Mouse (Mus musculus) kidney, postnatal 25 days (tissue): ENCODE measurements around the gene H2-Ob.

Source experiments
- DNase-seq, 2 experiments: peaks; one replicate each; pipeline ENCODE4 v3.0.0; 2021; ENCODE audit warnings: mixed read lengths in 2 of 2

H2-Ob gene

GRCm38 (mm10) chr17:34286999-34287398 is 48.3 kb downstream of the H2-Ob start:
- DNase-seq: no peak

DNA sequence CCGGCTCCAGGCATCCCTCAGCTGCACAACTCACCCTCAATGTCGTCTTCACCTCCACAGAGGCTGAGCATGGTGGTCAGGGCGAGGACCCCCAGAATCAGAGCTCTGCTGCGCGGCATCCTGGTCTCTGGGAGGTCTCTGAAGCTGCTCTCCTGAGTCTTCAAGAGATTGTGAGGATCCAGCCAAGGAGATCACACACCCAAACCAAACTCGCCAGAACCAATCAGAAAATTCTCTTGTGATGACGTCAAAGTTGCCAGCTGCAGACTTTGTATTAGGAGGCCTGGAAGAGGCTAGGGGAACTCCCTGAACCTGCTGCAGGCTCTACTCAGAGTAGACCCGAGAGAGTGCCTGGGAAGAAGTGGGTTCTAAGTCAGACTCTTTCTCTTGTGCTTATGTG is 48.9 kb downstream of the H2-Ob start, which contains the start of gene H2-Aa:
Gene H2-Aa (minus strand): TSS at position 176 of the 400 bp plus-strand sequence.
- DNase-seq: peak; percentile 82 to 86

DNA sequence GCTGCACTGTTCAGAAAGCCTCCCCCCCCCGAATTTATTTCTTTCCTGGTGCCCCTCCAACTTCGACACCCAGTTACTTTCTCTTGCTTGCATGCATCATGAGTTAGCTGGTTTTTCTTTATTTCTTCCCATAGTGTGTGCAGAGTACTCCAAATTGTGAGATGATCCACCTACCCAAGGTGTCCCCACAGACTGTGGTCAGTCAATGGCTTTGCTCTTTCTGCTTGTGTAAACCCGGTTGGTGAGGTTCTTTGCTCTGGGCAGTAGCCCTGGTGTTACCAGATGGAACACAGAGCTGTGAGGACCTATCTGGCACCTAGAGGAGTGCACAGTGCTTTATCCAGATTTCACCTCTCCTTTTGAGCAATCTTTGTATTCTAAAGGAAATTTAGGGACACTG is 49.4 kb downstream of the H2-Ob start:
- no peak for DNase-seq

DNA sequence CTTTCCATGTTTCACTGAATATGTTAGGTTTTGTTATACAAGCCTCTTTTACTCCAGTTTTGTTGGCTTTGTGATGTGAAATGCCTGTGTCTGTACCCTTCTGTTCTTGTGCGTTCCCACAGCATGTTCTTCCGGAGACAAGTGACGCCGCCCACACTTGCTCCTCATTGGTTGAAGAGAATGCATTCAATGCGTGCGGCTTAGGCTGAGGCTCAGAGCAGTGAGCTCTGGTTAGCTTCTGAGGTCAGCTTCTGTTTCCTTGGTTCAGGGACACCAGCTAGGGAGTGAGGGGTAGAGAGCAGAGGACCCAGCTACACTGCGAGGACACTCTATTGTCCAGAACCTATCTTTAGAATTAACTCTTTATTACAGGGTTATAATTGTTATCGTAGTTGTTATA is 52.9 kb downstream of the H2-Ob start:
- DNase-seq: peak; percentile 73 to 82

DNA sequence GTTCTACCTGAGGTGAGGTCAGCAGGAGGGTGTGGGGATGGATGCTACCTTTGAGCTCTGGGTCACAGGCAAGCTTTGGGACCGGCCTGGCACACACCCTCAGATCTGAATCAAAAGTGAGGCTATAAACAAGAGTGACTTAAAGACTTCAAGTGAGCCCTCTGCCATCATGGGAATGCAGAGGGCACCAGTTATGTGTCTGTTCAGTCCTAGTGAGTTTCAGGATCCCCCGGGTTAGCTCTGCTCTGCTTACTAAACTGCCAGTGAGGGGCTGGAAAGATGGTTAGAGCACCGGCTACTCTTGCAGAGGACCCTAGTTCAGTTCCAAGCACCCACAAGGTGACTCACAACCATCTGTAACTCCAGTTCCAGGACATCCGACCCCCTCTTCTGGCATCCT is 53.9 kb downstream of the H2-Ob start:
- DNase-seq: no peak

DNA sequence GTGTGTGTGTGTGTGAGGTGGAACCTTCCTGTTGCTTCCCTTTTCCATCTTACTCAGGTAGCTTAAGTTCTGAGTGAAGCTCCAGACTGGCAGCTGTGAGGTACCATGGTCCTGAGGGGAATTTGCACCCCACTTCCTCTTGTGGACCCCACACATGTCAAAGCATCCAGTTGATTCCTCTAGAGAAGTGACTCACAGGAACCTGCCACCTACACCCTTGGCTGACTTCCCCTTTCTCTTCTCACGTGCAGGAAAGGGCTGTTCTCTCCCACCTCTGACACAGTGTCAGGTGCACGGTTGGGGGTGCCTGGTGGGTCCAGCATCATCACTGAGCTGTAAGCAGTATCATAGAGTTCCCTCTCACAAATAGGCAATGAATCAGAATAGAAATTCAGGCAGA is 54.8 kb downstream of the H2-Ob start:
- DNase-seq: no peak

DNA sequence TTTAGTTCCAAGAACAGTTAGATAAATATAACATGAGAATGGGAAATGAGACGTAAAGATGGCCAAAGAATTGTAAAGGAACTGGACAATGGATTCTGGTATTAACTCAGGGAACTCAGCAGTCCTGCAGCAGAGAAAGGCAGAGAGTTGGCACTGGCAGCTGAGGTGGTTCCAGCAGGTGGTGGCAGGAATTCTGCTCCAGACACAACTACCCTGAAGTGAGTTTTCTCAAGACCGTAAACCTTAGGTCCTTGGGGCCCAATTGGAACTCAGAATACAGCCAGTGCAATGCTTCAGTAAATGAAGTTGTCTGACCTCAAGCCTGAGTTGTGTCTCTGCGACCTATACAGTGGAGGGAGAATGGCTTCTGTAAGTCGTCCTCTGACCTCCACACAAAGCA is 55.5 kb downstream of the H2-Ob start:
- no peak for DNase-seq

GRCm38 (mm10) chr17:34295307-34295706 is 56.6 kb downstream of the H2-Ob start:
- DNase-seq: no peak

DNA sequence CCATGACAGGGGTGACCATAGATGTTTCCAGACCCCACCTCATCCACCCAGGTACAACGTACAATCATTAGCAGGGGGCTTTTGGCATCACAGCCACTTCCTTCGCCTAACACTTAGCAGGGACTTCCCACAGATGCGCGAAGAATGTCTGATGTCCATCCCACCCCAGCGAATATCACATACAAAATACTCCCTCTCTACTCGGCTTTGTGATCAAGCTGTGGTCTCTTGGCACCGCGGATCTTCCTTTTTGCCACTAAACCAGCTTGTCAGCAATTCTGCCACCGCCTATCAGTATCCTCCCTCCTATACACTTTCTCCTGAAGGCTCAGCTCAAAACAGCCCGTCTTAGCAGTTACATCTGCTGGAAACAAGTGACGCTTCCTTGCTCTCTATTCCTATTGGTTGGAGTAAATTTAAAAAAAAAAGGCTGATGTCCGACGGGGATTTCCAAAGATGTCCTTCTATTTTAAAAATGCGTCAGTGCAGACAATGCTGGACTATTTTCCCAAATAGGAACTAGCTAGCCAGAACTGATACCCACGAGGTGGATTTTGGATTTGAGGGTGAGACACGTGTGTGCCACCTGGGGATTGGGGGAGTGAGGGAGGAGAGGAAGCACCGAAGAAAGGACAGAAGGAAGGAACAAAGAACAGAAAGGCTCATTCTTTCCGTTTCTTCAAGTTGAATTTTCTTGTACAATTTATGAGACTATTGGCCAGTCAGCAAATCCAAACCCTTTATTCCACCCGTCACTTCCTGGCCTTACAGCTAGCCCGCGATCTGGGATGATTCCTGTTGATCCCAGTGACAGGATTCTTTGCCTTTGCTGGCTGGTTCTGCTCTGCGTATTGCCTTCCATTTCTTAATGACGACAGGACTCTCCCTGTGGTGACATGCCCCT is 57.4 kb downstream of the H2-Ob start:
- DNase-seq: peak in 1 of 2 experiments; percentile 26

DNA sequence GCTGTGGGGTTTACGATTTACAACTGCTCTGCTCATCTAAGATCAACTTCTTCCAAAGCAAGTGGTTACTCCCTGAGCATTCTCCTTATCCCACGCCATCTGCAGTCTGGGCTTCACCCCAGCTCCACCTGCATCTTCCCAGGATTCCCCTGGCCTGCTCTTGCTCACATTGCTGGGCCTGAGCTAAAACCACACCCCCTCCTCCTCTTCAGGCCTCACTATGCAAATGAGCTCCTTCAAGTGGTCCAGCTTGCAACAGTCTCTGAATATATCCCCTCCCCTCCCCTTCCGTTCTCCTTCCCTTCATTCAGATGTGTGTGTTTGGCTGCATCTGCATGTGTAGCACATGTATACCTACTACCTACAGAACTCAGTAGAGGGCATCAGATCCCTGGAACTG is 60.7 kb downstream of the H2-Ob start:
- DNase-seq: no peak

GRCm38 (mm10) chr17:34300071-34300470 is 61.4 kb downstream of the H2-Ob start:
- DNase-seq: no peak

- no peak for DNase-seq
Measured at GRCm38 (mm10) chr17:34300691-34301566, 62.2 kb downstream of the H2-Ob start.

DNA sequence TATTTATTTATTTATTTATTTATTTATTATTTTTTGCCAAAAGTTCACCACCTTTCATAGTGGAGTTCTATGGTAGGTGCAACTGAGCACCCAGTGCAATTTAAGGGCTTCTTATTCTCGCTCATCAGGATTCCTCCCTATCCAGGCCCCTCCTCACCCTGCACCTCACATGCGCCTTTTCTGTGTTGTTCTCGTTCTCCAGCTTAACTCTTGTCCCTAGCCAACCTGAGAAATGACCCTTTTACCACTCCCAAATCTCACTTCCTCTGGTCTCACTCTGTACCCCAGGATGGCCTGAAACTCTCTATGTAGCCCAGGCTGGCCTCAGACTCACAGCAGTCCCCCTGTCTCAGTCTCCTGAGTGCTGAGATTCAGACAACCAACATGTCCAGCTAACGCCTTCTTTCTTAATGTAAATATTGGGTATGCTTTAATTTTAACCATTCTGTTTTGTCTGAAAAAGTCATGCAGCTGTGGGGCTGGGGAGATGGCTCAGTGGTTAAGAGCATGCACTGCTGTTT is 63.0 kb downstream of the H2-Ob start:
- DNase-seq: no peak

DNA sequence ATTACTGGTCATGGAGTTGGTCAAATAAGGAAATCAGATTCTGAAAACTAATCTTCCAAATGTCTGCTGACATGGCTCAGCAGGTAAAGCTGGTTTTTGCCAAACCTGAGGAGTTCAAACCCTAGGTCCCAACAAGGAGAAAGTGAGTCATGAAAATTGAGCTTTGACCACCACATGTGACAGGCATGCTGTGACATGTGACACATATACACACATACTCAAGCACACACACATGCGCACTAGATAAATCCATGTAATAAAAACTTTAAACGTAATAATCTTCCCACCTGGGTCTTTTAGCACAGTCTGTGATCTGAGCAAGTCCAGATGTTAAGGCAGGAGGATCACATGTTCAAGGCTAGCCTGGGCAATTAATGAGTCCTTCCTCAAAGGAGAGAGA is 65.1 kb downstream of the H2-Ob start:
- DNase-seq: no peak
